Mouse (Mus musculus): ENCODE data around the gene Zfp961. TPM values are rescaled to one million over a fixed set of nuclear protein-coding genes. Genes with fewer than 3 reads are reported as not detected.
"Not testable (repeated sequence)": the region's sequence is repeated elsewhere in the genome, so short reads cannot be mapped to it uniquely, and the experiment has no call there.

Zfp961 gene
- polyA plus RNA-seq (2015; fragmentation: Nextera tagmentation; extraction: Ambion mirVana) = 15.9 and 18.5 TPM in 2 replicates

DNA sequence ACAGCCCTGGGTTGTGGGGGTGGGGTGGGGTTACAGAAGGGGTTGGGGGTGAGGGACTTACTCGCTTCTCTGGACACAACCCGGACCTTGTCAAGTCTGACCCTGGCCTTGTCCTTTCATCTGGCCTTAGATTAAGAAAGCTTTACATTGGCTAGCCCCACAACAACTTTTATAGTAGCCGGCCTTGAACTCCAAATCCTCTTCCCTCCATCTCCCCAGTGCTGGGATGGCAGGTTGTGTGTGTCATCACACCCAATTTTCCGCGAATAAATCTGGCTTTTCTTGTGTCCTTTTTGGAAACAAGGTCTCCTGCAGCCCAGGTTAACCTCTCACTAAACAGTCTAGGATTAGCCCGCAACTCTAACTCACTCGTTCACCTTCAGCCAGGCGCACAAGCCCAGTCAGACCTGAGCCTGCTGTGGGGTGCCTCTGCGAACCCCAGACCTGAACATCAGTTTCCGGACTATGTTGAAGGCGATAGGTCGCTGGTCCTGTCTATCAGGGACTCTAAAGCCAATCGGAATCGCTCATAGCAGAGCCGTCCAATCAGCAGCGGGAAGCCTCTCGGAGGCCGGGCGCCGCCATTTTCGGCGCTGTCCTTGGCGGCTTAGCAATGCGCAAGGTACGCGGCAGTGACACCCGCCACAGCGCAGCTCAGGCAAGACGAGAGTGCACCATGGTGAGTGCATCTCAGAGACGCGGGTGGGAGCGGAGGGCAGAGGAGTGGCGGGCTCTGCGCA, at the start of gene Zfp961:
TSS of gene Zfp961 (plus strand) at position 557 of the 740 bp plus-strand sequence.
- peak; percentile 99 for DNase-seq (ENCODE audit: low spot score)

DNA sequence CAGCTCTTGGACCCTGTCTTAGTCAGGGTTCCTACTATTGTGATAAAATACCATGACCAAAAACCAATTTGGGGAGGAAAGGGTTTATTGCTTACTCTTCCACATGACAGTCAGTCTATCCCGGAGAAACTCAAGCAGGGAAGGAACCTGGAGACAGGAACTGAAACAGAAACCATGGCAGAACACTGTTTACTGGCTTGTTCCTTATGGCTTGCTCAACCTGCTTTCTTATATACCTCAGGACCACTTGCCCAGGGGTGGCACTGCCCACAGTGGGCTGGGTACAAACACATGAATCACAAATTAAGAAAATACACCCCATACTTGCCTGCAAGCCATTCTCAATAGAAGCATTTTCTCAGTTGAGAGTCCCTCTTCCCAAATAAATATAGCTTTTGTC, 47.8 kb upstream of the Zfp961 start:
- DNase-seq (ENCODE audit: low spot score) = not testable (repeated sequence)

DNA sequence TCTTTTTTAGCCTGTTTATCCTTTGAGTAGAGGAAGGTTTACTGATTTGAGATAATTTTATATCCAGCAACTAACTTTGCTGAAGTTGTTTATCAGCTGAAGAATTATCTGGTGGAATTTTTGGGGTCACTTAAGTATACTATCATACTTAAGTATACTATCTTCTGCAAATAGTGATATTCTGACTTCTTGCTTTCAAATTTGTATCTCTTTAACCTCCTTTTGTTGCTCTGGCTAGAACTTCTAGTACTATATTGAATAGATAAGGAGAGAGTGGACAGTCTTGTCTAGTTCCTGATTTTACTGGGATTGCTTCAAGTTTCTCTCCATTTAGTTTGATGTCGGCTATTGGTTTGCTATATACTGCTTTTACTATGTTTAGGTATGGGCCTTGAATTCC, 44.0 kb upstream of the Zfp961 start:
- DNase-seq (ENCODE audit: low spot score) = no peak

DNA sequence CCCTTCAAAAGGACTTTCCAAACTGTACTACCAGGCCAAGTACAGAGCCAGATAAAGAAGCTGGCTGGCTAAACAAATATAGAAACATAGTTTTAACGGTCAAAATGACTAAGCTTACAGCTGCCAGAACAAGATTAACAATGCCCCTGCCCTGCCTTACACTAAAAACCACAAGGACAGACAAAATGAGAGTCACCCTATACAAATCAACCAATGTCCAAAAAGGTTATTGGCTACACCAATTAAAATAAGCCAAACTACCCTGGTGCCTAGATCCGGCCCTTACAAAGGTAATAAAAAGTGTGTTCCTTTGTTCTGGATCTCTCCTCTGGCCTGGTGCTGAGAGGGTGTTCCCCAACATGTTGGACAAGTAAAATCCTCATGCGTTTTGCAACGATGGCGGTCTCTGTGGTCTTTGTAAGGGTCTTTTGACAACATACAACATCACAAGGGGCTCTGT, 43.0 kb upstream of the Zfp961 start:
- no peak for DNase-seq (ENCODE audit: low spot score)

DNA sequence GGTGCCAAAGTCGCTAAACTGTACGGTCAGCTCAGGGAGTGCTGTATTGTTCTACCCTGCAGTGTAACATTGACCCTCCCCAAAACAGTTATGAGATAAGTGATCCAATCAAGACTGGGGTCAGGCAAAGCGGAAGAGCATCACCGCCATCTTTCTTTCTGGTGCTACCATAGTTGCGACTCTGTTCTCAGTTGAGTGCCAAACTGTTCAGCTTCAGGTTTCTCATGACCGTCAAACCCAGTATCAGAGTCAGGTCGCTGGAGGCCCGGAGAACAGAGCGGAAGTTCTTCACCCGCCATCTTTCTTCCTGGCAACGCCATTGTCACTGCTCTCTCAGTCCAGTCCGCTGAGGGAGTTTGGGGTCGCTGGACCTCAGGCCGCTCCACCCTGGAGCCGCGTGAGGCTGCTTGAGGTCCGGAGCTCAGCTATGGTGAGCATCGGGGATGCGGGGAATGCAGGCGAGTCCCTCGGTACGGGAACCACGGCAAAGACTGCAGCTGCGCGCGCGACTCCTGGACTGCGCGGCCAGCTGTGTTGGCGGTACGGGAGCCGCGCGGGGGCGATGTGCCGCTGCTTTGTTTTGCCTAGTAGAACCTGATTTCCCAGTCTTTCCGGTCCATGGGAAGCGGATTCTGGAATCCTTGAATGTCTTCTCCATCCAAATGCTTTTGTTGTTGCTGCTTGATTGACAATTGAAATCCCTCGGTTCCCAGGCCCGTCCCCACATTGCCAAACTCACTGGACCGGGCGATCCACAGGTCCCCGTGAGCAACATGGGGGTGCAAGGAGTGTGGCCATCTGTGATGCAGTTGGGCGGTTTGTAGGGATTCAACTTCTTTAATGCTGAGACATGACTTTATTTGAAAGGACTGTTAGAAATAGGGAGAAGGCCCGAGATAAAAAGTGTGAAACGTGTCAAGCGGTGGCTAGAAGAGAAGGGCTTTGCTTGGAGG, 42.3 kb upstream of the Zfp961 start, which contains the start of the genes Zfp882 and Zfp617:
TSS of gene Zfp882 (plus strand) at position 300 of the 953 bp plus-strand sequence.
TSS of gene Zfp617 (plus strand) at position 327 of the 953 bp plus-strand sequence.
- DNase-seq (ENCODE audit: low spot score) = peak; percentile 89

DNA sequence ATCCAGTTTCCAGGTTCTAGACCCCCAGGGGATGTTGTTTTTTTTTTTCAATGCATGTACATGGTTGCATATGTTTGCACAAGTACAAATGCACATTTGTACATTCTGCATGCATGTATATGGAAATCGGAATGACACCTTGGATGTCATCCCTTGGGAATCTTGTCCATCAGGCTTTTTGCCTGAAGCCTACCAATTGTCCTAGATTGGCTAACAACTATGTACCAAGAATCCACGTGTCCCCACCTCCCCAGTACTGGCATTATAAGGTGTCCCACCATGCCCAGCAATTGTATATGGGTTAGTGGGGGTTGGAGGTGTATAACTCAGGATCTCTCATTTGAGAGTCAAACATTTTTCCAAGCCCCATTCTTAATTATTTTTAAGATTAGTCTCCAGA, 38.6 kb upstream of the Zfp961 start:
- no peak for DNase-seq (ENCODE audit: low spot score)

- DNase-seq (ENCODE audit: low spot score) = peak; percentile 94
Observed at GRCm38 (mm10) chr8:71922567-71923401, 28.1 kb upstream of the Zfp961 start.

DNA sequence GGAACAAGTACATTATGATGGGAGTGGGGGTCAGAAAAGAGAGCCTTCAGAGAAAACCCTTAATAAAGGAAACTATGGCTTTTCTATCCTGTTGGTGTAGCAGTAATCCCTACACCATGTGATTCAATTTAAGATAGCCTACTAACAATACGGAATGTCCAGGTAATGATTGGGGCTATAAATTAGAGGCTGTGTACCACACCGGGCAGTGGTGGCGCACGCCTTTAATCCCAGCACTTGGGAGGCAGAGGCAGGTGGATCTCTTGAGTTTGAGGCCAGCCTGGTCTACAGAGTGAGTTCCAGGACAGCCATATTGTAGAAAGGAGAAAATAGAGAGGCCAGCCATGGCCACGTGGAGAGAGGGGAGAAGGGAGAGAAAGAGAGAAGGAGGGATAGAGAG, 25.0 kb upstream of the Zfp961 start:
- no peak for DNase-seq (ENCODE audit: low spot score)

- DNase-seq (ENCODE audit: low spot score) = no peak
Observed at GRCm38 (mm10) chr8:71926551-71926950, 24.3 kb upstream of the Zfp961 start.

DNA sequence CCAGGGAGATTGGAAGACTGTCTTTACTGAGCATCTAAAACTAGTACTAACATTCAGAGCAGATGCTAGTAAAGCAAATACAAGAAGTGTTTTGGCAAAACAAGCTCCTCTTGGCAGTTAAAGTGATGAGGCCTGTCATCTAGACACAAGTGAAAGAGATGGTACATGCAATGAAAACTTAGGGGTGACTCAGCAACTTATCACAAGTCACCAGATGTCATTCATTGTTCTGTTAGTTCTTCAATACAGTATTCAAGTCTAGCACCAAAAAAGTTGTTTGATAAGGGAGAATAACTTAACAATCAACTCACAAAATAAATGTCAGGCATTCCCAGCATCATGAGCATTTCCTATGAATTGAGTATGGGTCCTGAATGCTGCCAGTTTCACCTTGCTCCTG, 23.1 kb upstream of the Zfp961 start:
- no peak for DNase-seq (ENCODE audit: low spot score)

GRCm38 (mm10) chr8:71938037-71938436, 12.8 kb upstream of the Zfp961 start:
- not testable (repeated sequence) for DNase-seq (ENCODE audit: low spot score)

DNA sequence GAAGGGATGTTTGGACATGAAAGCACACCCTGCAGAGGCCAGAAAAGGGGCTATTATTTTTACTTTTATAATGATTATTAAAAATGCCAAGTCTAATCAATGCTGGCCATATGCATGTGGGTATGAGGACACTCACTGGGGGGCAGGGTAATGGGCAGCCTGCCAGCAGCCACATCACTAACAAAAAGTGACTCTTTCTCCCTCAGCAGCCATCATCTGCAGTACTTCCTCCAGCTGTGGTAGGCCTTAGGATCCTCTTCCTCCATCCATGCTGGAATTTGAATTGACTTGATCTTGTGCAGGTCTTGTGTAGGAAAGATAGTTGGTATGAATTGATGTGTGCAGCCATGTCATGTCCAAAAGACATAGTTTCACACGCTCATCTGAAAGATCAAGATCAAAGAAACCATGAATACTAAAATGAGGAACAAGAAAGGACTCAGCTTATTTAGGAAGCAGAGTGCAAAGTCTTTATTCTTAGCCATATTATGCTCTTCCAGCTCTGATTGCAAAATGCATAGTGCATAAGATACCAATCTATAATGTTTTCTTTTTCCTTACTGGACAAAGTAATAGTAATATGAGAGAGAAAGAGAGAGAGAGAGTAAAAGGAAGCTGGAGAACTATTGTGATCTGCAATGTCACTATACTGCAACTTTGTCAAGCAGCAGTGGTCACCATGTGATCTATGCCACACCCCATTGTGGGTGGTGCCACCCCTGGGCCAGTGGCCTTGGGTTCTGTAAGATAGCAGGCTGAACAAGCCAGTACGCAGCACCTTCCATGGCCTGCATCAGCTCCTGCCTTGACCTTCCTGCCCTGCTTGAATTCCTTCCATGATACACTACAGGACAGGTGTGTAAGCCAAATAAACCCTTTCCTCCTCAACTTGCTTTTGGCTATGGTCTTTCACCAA, 10.3 kb upstream of the Zfp961 start:
- DNase-seq (ENCODE audit: low spot score) = no peak

- DNase-seq (ENCODE audit: low spot score) = no peak
Observed at GRCm38 (mm10) chr8:71941776-71942175, 9.1 kb upstream of the Zfp961 start.

DNA sequence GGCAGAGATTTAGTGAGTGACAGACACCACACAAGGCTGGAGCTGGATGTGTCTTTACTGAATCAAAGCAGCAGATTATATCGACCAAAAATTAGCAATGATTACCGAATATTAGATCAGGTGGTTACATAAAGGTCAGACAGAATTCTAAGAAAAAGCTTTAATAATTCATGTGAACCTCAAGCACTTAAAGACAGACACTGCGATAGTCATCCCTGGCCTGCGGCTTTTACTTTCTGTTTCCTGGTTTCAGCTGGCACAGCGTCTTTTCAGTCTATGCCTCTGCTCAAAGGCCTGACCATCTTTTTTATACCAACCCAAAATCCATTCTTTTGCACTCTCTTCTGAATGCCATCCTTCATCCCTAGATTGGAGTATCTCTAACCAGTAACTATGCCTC, 2.2 kb upstream of the Zfp961 start:
- DNase-seq (ENCODE audit: low spot score) = no peak

GRCm38 (mm10) chr8:71951436-71952161, 761 bp downstream of the Zfp961 start:
- DNase-seq (ENCODE audit: low spot score) = peak; percentile 15

DNA sequence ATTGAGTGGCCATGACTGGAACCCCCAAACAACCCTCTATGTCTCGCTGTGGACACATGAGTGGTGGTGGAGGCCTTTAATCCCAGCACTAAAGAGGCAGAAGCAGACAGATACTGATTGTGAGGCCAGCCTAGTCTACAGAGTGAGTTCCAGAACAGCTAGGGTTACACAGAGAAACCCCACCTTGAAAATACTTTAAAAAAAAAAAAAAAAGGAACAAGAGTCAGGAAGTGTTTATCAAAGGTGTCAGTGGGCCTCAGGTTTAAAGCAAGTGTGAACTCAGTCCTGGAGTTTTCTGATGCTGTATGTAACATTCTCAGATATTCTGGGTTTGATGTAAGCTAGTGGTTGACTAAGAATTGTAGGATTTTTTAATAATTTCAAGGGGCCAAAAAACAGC, 1.7 kb downstream of the Zfp961 start:
- no peak for DNase-seq (ENCODE audit: low spot score)

- not testable (repeated sequence) for DNase-seq (ENCODE audit: low spot score)
Observed at GRCm38 (mm10) chr8:71952961-71953700, 2.3 kb downstream of the Zfp961 start.

DNA sequence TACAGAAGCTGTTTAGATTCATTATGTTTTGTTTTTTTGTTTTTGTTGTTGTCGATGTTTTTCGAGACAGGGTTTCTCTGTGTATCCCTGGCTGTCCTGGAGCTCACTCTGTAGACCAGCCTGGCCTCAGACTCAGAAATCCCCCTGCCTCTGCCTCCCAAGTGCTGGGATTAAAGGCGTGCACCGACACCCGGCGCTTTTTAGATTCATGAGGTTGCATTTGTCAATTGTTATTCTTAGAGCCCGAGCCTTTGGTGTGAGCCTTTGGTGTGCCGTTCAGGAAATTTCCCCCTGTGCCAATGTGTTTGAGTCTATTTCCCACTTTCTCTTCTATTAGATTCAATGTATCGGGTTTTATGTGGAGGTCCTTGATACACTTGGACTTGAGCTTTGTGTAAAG, 3.8 kb downstream of the Zfp961 start:
- no peak for DNase-seq (ENCODE audit: low spot score)

DNA sequence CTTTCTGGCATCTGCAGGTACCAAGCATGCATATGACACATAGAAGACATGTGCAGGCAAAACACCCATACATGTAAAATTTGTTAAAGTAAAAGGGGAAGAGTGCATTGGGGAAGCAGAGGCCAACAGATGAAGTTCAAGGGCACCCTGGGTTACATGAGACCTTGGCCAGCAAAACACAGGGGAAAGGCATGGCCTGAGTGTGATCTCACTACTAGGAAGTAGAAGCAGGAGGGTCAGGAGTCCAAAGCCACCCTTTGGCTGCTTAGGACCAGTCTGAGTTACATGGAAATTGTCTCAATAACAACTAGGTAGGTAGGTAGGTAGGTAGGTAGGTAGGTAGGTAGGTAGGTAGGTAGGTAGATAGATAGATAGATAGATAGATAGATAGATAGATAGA, 9.6 kb downstream of the Zfp961 start:
- DNase-seq (ENCODE audit: low spot score) = no peak

Data from thymus, postnatal 0 days (tissue).